Mouse (Mus musculus): ENCODE measurements around the gene Vps16. TPM values are rescaled to one million over a fixed set of nuclear protein-coding genes. Genes with fewer than 3 reads are reported as not detected.

Gene Vps16
- polyA plus RNA-seq, 1 experiment = 101 TPM

DNA sequence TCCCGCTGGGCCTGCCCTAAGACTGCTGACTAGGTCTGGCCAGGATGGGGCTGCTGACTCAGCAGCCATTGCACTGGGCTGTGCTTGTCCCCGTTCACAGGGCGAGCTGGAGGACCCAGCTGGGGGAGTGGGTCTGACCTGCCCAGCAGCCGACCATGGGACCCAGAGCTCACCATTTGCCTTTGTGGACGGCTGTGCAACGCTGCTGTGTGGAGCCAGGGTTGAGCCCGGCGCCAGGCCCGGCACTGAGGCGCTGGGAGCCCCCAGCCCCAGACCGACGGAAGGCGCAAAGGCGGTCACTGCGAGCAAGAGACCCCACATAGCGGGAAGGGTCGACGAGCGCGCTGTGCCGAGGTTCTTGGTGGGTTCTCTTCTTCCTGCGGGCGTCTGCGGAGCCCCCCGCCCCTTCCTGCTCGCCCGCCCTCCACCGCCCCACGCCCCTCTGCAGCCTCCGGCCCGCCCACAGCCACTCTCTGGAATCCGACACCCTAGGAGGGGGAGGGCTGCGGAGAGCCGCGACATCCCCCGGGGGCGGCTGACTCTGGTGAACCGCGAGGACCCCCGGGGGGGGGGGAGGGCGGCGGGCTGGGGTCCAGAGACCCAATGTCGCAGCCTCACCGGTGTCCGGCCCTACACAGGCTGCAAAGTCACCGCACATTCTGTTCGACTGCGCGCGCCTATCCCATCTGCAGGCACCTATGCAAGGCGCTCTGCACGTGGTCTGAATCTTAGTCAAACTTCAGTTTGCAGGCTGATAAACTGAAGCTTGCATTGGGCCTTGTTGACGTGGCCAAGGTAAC lies 26.8 kb upstream of the Vps16 start, which contains the start of gene Cpxm1:
Cpxm1 (minus strand) TSS at position 389 of the 800 bp plus-strand sequence.
- Histone ChIP-seq H3K4me3 (ENCODE audit: insufficient read depth, low read length) (peak within 1 kb of the TSS; percentile 8), H3K27ac (ENCODE audit: insufficient read depth, low read length) (no peak within 1 kb of the TSS), H3K4me1 (ENCODE audit: control insufficient read depth, insufficient read depth, low read length) (no peaks in the 10 kb centered on the region; the same call in 1 of the 2 replicates)
- TF ChIP-seq POLR2A (IDR thresholded peaks at IDR 0.05; ENCODE audit: extremely low read depth, insufficient read depth, low read length) (no peak), CTCF (IDR thresholded peaks at IDR 0.05; ENCODE audit: extremely low read depth, insufficient read depth, low read length) (no peak)

DNA sequence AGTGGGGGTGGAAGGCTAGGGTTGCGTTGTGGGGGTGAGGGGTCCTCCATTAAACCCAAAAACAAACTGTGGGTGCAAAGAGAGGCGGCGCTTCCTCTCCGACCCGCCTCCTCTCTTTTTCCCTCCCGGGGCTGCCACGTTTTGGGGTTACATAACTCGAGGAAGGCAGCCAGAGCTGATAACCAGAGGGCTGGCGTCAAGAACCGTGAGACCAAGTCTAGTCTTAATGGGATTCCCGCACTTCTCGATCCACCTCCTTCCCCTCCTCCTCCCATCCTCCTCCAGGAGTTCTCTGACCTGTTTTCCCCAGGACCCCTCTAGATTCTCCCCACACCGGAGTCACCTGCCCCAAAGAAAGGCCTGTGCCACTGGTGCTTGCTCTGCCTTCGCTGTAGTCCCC lies 26.0 kb upstream of the Vps16 start:
- no peak overlapping the region for H3K27ac ChIP-seq (ENCODE audit: insufficient read depth, low read length)
- TF ChIP-seq CTCF (IDR thresholded peaks at IDR 0.05; ENCODE audit: extremely low read depth, insufficient read depth, low read length) (no peak), POLR2A (IDR thresholded peaks at IDR 0.05; ENCODE audit: extremely low read depth, insufficient read depth, low read length) (no peak)
- H3K4me3 ChIP-seq (ENCODE audit: insufficient read depth, low read length) = peak overlapping the region; percentile 8
- no peaks in the 10 kb centered on the region; the same call in 1 of the 2 replicates for H3K4me1 ChIP-seq (ENCODE audit: control insufficient read depth, insufficient read depth, low read length)

DNA sequence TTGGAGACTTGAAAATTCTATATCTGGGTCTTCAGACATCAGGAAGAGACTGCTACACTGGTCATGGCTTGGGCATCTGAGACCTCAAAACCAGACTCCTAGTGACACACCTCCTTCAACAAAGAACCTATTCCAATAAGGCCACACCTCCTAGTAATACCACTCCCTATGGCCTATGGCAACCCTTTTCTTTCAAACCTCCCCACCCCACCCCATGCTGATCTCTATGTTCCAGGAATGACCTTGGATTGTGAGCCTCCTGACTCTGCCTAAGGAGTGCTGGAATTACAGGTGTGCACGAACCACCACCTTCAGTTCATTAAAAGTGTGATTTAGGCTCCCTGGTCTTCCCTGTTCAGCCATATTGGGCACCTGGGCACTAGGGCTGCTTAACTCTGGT lies 24.1 kb upstream of the Vps16 start:
- H3K4me3 ChIP-seq (ENCODE audit: insufficient read depth, low read length) = no peak overlapping the region
- H3K27ac ChIP-seq (ENCODE audit: insufficient read depth, low read length) = no peak overlapping the region
- TF ChIP-seq POLR2A (IDR thresholded peaks at IDR 0.05; ENCODE audit: extremely low read depth, insufficient read depth, low read length) = no peak
- TF ChIP-seq CTCF (IDR thresholded peaks at IDR 0.05; ENCODE audit: extremely low read depth, insufficient read depth, low read length) = no peak
- no peaks in the 10 kb centered on the region; the same call in 1 of the 2 replicates for H3K4me1 ChIP-seq (ENCODE audit: control insufficient read depth, insufficient read depth, low read length)

DNA sequence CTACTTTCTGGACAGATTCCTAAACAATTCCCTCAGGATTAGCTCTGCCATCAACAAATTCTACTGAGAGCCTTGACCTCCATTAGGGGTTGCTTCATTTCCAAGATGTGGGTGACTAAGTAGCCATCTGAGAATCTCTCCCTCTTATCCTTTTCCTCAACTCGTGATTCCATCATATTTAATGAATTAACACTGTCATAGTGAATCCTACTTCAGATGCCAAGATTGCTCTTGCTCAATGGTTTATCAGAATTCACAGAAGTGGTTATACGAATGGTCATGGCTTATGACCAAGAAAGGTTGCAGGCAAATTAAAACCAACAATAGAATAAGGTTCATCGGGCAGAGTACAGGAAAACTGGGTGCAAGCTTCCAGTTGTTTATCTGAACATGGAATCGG lies 22.2 kb upstream of the Vps16 start:
- Histone ChIP-seq H3K4me1 (ENCODE audit: control insufficient read depth, insufficient read depth, low read length) (no peaks in the 10 kb centered on the region; the same call in 1 of the 2 replicates), H3K27ac (ENCODE audit: insufficient read depth, low read length) (no peak overlapping the region), H3K4me3 (ENCODE audit: insufficient read depth, low read length) (no peak overlapping the region)
- no peak for TF ChIP-seq CTCF (IDR thresholded peaks at IDR 0.05; ENCODE audit: extremely low read depth, insufficient read depth, low read length)
- TF ChIP-seq POLR2A (IDR thresholded peaks at IDR 0.05; ENCODE audit: extremely low read depth, insufficient read depth, low read length) = no peak

DNA sequence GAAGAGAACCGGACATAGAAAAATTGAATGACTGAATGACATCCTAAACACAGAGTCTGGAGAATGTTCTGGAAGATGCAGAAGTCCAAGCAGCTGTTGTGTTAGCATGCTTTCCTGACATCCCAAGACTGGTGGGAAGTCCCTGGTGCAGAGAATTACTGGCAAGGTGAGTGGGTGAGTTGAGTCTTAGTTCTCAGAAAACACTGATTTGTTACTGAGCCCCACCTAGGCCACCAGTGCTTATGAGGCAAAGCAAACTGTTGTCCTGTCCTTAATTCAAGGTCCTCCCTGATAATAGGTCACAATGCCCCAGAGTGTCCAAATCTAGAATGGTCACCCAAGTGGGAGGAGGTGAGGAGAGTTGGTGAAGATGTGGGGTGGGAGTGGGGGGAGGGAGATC lies 19.2 kb upstream of the Vps16 start, which contains the start of the genes Gm28372 and 1700020A23Rik:
Gm28372 (plus strand) TSS at position 301 of the 400 bp plus-strand sequence.
1700020A23Rik (plus strand) TSS at position 321 of the 400 bp plus-strand sequence.
- H3K4me1 ChIP-seq (ENCODE audit: control insufficient read depth, insufficient read depth, low read length) = no peaks in the 10 kb centered on the region
- H3K4me3 ChIP-seq (ENCODE audit: insufficient read depth, low read length) = no peak within 1 kb of the TSS
- no peak within 1 kb of the TSS for H3K27ac ChIP-seq (ENCODE audit: insufficient read depth, low read length)
- TF ChIP-seq CTCF (IDR thresholded peaks at IDR 0.05; ENCODE audit: extremely low read depth, insufficient read depth, low read length) (no peak), POLR2A (IDR thresholded peaks at IDR 0.05; ENCODE audit: extremely low read depth, insufficient read depth, low read length) (no peak)

DNA sequence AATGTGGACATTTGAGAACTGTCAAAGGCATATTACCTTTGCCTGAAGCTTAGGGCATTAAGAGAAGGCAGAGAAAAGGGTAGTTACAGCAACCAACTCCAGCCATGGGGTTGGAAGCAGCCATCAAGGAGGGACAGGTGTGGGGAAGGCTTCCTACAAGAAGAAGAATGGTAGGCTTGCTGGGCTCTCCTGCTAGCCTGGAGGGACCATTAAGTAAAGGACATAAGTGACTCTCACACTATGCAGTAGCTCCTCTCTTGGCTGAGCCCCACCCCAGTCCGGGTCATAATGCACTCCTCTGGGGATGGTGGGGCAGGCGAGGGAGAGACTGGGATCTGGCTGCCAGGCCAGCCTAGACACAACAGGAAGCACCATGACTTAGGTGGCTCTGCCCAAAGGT lies 18.0 kb upstream of the Vps16 start, which contains the start of gene Tmem239:
Tmem239 (plus strand) TSS at position 301 of the 400 bp plus-strand sequence.
- no peak for TF ChIP-seq CTCF (IDR thresholded peaks at IDR 0.05; ENCODE audit: extremely low read depth, insufficient read depth, low read length)
- no peak for TF ChIP-seq POLR2A (IDR thresholded peaks at IDR 0.05; ENCODE audit: extremely low read depth, insufficient read depth, low read length)
- H3K4me1 ChIP-seq (ENCODE audit: control insufficient read depth, insufficient read depth, low read length) = no peaks in the 10 kb centered on the region
- no peak within 1 kb of the TSS for H3K4me3 ChIP-seq (ENCODE audit: insufficient read depth, low read length)
- H3K27ac ChIP-seq (ENCODE audit: insufficient read depth, low read length) = no peak within 1 kb of the TSS

DNA sequence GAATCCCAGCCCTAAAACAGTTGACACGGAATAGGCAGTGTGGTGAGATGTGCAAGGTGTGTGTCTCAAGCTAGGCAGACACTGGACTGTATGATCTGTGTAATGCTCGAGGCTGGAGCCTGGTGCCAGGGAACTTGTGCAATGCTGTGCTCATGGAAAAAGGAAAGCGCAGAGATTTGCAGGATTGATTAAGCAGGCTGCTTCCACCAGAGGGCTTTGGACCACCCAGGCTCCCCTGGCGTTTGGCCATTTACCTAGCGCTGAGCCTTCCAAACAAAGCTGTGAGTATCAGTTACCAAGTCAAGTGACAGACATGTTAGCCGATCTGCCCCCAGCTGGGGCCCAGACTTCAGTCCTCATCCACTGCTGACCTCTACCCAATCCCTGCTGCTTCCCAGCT lies 15.9 kb upstream of the Vps16 start:
- no peak for TF ChIP-seq CTCF (IDR thresholded peaks at IDR 0.05; ENCODE audit: extremely low read depth, insufficient read depth, low read length)
- TF ChIP-seq POLR2A (IDR thresholded peaks at IDR 0.05; ENCODE audit: extremely low read depth, insufficient read depth, low read length) = no peak
- Histone ChIP-seq H3K4me3 (ENCODE audit: insufficient read depth, low read length) (no peak overlapping the region), H3K4me1 (ENCODE audit: control insufficient read depth, insufficient read depth, low read length) (no peaks in the 10 kb centered on the region), H3K27ac (ENCODE audit: insufficient read depth, low read length) (no peak overlapping the region)

DNA sequence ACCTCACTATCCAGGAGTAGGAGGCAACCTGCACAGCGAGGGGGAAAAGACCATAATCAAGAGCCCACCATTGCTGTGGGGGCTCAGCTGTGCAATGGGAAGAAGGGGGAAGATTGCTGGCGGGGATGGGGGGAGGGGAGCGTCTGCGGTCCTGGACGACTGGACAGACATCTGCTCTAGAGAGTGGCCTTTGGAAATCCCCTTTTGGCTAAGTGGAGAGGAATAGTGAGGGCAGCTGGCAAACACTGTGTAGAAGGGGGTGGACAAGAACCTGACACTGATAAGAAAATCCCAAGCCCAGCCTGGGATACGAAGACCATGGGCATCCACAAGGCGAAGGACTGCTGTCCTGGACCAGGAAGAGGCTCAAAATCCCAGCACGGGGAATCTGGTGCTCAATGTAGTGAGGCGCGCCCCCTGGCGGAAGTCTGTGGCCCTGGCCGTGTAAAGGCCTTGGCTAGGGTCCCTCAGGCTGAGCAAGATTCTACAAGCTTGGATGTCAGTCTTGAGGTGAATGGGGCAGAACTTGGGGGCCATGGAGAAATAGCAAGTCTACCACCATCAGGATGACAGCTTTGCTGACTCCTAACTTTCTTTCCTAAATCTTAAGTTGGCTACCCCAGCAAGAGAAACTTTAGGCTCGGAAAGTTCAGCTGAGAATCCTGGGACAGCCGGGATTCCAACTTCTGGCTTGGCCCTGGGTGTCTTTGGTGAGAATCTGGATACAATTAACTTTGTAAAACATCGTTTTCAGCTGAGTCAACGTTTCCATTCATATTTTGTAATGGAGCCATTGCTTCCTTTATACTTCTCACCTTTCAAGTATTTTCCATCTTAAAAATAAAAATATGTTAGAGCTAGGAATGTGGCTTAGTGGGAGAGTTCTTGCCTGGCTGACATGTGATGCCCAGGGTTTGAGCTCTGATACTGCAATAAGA lies 12.3 kb upstream of the Vps16 start:
- H3K4me3 ChIP-seq (ENCODE audit: insufficient read depth, low read length) = no peak overlapping the region
- peak; percentile 78 for TF ChIP-seq CTCF (IDR thresholded peaks at IDR 0.05; ENCODE audit: extremely low read depth, insufficient read depth, low read length)
- no peak for TF ChIP-seq POLR2A (IDR thresholded peaks at IDR 0.05; ENCODE audit: extremely low read depth, insufficient read depth, low read length)
- no peak overlapping the region for H3K27ac ChIP-seq (ENCODE audit: insufficient read depth, low read length)
- H3K4me1 ChIP-seq (ENCODE audit: control insufficient read depth, insufficient read depth, low read length) = no peaks in the 10 kb centered on the region

DNA sequence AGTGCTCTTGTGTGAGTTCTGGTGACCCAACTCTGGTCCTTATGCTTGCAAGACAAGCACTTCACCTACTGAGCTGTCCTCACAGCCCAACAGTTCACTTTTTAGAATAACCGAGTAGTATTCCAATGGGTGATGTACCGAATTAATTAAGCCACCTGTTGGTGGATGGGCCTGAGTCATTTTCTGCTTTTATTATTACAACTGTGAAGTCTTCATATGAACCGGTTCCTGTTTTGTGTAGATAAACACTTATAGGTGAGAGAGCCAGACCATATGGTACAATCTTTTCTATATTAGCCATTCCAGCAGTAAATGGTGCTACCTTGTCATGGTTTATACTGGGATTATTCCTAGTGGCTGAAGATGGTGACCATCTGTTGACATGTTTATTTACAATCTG lies 11.4 kb upstream of the Vps16 start:
- Histone ChIP-seq H3K27ac (ENCODE audit: insufficient read depth, low read length) (no peak overlapping the region), H3K4me1 (ENCODE audit: control insufficient read depth, insufficient read depth, low read length) (no peaks in the 10 kb centered on the region), H3K4me3 (ENCODE audit: insufficient read depth, low read length) (no peak overlapping the region)
- TF ChIP-seq CTCF (IDR thresholded peaks at IDR 0.05; ENCODE audit: extremely low read depth, insufficient read depth, low read length) = no peak

All from cortical plate, adult 2 months (tissue).